Mouse (Mus musculus): ENCODE data around the gene Anks1b. TPM values are rescaled to one million over a fixed set of nuclear protein-coding genes. Genes with fewer than 3 reads are reported as not detected.

The Anks1b gene
- polyA plus RNA-seq, 1 experiment from 2014 or later: 0.46 TPM

DNA sequence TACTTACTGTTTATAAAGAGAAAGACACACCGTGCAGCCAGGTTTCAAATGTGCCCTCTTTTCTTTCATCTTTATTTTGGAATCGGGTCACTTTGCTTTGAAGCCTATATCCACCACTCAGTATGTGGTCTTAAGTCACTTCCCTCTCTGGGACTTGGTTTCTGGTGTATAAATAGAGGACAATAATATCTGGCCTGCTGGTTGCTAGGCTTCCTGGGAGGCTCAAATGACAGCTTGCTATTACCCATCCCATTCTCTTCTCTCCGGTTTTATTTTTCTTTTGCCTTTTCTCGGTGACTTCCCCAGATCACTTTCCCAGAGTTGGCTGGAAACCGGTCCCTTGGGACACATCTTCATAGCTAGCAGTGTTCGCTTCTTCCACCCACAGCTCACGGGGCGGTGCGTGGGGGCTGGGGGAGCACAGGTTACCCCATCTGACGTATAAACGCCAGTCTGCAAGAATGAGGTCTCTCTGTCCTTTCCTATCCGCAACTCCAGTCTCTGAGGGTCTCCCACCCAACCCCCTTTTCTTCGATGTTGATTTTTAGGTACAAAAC, 815.5 kb downstream of the Anks1b start:
- 84% methylated on average over 13 of the region's 13 CpGs for WGBS

GRCm38 (mm10) chr10:90689854-90690513, 816.7 kb downstream of the Anks1b start:
- no peak overlapping the region for H3K27ac ChIP-seq
- DNase-seq (ENCODE audit: low spot score): peak; percentile 76
- H3K4me3 ChIP-seq: no peak overlapping the region
- H3K9me3 ChIP-seq (replicated peaks): no peaks in the 10 kb centered on the region
- no peaks in the 10 kb centered on the region for H3K27me3 ChIP-seq (ENCODE audit: low read depth, poor library complexity, severe bottlenecking)
- peaks cover 3% of the 10 kb centered on the region for H3K4me1 ChIP-seq
- 60% methylated on average over 11 of the region's 11 CpGs for WGBS
- H3K36me3 ChIP-seq: no peaks in the 10 kb centered on the region

More for the DNA sequence above, 815.5 kb downstream of the Anks1b start:
- DNase-seq (ENCODE audit: low spot score): no peak
- no peak overlapping the region for H3K4me3 ChIP-seq
- H3K27ac ChIP-seq: no peak overlapping the region
- H3K4me1 ChIP-seq: peaks cover 16% of the 10 kb centered on the region
- no peaks in the 10 kb centered on the region for H3K9me3 ChIP-seq (replicated peaks)
- H3K36me3 ChIP-seq: no peaks in the 10 kb centered on the region
- H3K27me3 ChIP-seq (ENCODE audit: low read depth, poor library complexity, severe bottlenecking): no peaks in the 10 kb centered on the region

DNA sequence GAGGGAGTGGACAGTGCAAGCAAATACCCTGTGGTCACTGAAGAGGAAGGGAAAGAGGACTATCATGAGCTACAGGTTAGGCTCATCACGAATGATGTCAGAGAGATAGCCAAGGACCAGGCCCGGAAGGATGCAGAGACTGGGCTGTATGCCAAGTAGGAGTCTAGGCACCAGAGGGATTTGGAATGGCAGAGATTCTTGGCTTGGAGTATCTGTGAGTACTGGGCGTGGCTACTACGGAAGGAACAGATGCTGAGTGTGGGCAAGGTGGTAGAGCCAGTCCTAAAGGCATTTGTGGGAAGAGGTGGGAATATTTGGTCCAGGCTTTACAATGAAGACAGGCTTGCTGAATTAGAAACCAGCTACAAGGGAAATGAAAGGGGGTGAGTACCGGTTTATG, 823.4 kb downstream of the Anks1b start:
- no peak for DNase-seq (ENCODE audit: low spot score)
- no peak overlapping the region for H3K27ac ChIP-seq
- no peaks in the 10 kb centered on the region for H3K36me3 ChIP-seq
- no peaks in the 10 kb centered on the region for H3K4me1 ChIP-seq
- H3K27me3 ChIP-seq (ENCODE audit: low read depth, poor library complexity, severe bottlenecking): no peaks in the 10 kb centered on the region
- 85% methylated on average over 5 of the region's 5 CpGs for WGBS
- no peak overlapping the region for H3K4me3 ChIP-seq
- no peaks in the 10 kb centered on the region for H3K9me3 ChIP-seq (replicated peaks)

- Histone ChIP-seq H3K4me3 (no peak overlapping the region), H3K4me1 (no peaks in the 10 kb centered on the region), H3K9me3 (replicated peaks) (no peaks in the 10 kb centered on the region), H3K27ac (no peak overlapping the region), H3K36me3 (no peaks in the 10 kb centered on the region), H3K27me3 (ENCODE audit: low read depth, poor library complexity, severe bottlenecking) (no peaks in the 10 kb centered on the region)
- DNase-seq (ENCODE audit: low spot score): no peak
- 69% methylated on average over 8 of the region's 8 CpGs for WGBS
Observed at GRCm38 (mm10) chr10:90697413-90697812, 824.1 kb downstream of the Anks1b start.

DNA sequence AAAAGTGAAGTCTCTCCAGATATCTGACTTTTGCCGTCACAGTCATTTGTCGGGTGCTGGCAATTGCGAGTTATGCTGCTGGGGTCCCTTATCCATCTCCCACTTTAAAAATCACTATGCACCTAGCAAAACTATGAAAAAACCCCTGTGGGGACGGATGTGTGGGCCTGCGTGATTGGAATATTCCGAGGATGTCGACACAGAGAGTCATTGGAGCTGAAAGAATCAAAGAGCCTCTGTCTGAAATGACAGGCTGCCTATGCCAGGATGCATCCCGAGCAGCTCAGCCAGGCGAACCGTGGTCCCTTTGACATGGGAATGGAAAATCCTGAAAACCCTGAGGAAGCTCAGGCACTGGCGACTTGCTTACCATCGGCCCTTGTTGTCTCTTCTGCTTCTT, 825.9 kb downstream of the Anks1b start:
- Histone ChIP-seq H3K36me3 (no peaks in the 10 kb centered on the region), H3K27me3 (ENCODE audit: low read depth, poor library complexity, severe bottlenecking) (no peaks in the 10 kb centered on the region), H3K4me1 (no peaks in the 10 kb centered on the region), H3K27ac (no peak overlapping the region), H3K4me3 (no peak overlapping the region), H3K9me3 (replicated peaks) (no peaks in the 10 kb centered on the region)
- WGBS: 90% methylated on average over 12 of the region's 12 CpGs
- no peak for DNase-seq (ENCODE audit: low spot score)

GRCm38 (mm10) chr10:90704602-90705001, 831.3 kb downstream of the Anks1b start:
- H3K27me3 ChIP-seq (ENCODE audit: low read depth, poor library complexity, severe bottlenecking): no peaks in the 10 kb centered on the region
- 96% methylated on average over 10 of the region's 10 CpGs for whole genome bisulfite sequencing
- H3K36me3 ChIP-seq: no peaks in the 10 kb centered on the region
- no peak overlapping the region for H3K27ac ChIP-seq
- no peaks in the 10 kb centered on the region for H3K4me1 ChIP-seq
- H3K4me3 ChIP-seq: no peak overlapping the region
- DNase-seq (ENCODE audit: low spot score): no peak
- H3K9me3 ChIP-seq (replicated peaks): no peaks in the 10 kb centered on the region

GRCm38 (mm10) chr10:90708822-90709601, 835.7 kb downstream of the Anks1b start:
- no peak overlapping the region for H3K4me3 ChIP-seq
- WGBS: 81% methylated on average over 11 of the region's 11 CpGs
- no peaks in the 10 kb centered on the region for H3K4me1 ChIP-seq
- DNase-seq (ENCODE audit: low spot score): no peak
- no peaks in the 10 kb centered on the region for H3K36me3 ChIP-seq
- no peak overlapping the region for H3K27ac ChIP-seq
- H3K27me3 ChIP-seq (ENCODE audit: low read depth, poor library complexity, severe bottlenecking): no peaks in the 10 kb centered on the region
- no peaks in the 10 kb centered on the region for H3K9me3 ChIP-seq (replicated peaks)

DNA sequence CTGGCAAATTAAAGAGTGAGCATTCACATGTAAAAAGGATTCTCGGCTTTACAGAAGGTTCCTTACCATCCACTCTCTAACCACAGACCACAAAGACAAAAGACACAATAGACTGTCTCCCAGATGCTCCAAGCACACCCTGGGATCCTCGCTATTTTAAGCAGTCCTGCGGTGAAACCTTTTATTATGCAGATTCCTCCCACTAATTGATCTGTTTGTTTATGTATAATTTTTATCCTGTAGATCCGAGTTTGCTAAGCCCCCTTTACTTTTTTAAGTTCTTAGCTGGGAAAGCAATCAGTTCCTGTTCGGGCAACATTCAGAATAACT, 836.3 kb downstream of the Anks1b start:
- no peaks in the 10 kb centered on the region for H3K27me3 ChIP-seq (ENCODE audit: low read depth, poor library complexity, severe bottlenecking)
- no peak overlapping the region for H3K4me3 ChIP-seq
- no peaks in the 10 kb centered on the region for H3K36me3 ChIP-seq
- no peak for DNase-seq (ENCODE audit: low spot score)
- H3K9me3 ChIP-seq (replicated peaks): no peaks in the 10 kb centered on the region
- 37% methylated on average over 5 of the region's 5 CpGs for WGBS
- no peaks in the 10 kb centered on the region for H3K4me1 ChIP-seq
- no peak overlapping the region for H3K27ac ChIP-seq

- Histone ChIP-seq H3K4me1 (peaks cover 12% of the 10 kb centered on the region), H3K27me3 (ENCODE audit: low read depth, poor library complexity, severe bottlenecking) (no peaks in the 10 kb centered on the region), H3K9me3 (replicated peaks) (no peaks in the 10 kb centered on the region), H3K4me3 (peak overlapping the region; percentile 28), H3K36me3 (no peaks in the 10 kb centered on the region), H3K27ac (peak overlapping the region; percentile 53)
- DNase-seq (ENCODE audit: low spot score): peak; percentile 52
- WGBS: 33% methylated on average over 11 of the region's 11 CpGs
Observed at GRCm38 (mm10) chr10:90717961-90718360, 844.7 kb downstream of the Anks1b start.

DNA sequence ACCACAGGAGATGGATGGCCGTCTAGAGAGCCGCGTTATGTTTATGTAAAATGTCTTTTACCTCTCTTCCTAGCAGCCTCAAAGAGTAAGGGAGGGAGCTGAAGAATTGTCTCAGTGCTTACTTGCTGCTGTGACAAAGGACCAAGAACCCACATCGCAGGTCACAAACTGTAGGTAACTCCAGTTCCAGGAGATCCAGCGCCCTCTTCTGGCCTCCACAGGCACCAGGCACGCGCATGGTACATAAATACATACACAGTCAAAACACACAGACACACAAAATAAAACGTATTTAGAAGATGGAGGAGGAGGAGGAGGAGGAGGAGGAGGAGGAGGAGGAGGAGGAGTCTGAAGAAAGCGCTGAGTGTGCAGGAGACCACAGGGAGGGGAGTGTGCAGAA, 845.4 kb downstream of the Anks1b start:
- H3K36me3 ChIP-seq: no peaks in the 10 kb centered on the region
- DNase-seq (ENCODE audit: low spot score): no peak
- H3K27ac ChIP-seq: no peak overlapping the region
- peaks cover 12% of the 10 kb centered on the region for H3K4me1 ChIP-seq
- WGBS: 94% methylated on average over 9 of the region's 9 CpGs
- no peak overlapping the region for H3K4me3 ChIP-seq
- H3K27me3 ChIP-seq (ENCODE audit: low read depth, poor library complexity, severe bottlenecking): no peaks in the 10 kb centered on the region
- H3K9me3 ChIP-seq (replicated peaks): no peaks in the 10 kb centered on the region

DNA sequence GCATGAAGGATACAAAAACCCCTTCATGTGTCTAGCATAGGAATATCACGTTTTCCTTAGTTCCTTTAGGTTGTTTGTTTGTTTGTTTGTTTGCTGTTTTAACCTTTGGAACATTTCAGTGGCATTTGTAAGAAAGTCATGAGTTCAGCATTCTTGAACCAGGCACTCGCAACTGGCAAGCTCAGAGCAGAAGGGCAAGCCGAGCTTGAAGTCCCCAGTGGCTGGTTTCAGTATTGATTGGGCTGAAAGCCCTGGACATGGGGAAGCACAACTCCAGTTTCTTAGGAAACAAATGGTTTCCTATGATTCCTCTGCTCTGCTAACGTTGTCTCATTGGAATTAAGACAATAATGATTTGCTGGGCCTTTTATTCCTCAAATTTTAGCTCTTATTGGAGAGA, 846.7 kb downstream of the Anks1b start:
- Histone ChIP-seq H3K9me3 (replicated peaks) (no peaks in the 10 kb centered on the region), H3K4me3 (no peak overlapping the region), H3K4me1 (peaks cover 12% of the 10 kb centered on the region), H3K27me3 (ENCODE audit: low read depth, poor library complexity, severe bottlenecking) (no peaks in the 10 kb centered on the region), H3K27ac (no peak overlapping the region), H3K36me3 (no peaks in the 10 kb centered on the region)
- DNase-seq (ENCODE audit: low spot score): no peak
- 56% methylated on average over 4 of the region's 4 CpGs for WGBS

DNA sequence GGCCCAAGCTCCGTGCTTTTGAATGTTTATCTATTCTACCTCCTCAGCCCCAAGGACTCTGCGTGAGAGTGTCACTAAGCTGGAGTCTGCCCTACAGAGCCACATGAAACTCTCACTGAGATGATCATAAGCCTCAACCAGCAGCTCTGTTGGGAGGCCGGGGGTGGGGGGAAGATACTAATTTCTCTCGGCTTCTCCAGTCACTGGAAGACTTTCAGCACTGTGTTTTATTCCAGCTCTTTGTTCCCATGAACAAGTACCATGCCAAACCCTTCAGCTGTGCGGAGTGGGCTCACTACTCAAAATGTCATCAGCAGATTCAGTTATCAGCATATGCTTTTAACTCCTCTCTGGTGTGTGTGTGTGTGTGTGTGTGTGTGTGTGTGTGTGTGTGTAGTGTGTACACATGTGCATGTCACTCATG, 849.8 kb downstream of the Anks1b start:
- Histone ChIP-seq H3K9me3 (replicated peaks) (no peaks in the 10 kb centered on the region), H3K27me3 (ENCODE audit: low read depth, poor library complexity, severe bottlenecking) (peaks cover 11% of the 10 kb centered on the region), H3K4me1 (peaks cover 7% of the 10 kb centered on the region), H3K27ac (no peak overlapping the region), H3K36me3 (no peaks in the 10 kb centered on the region), H3K4me3 (no peak overlapping the region)
- no peak for DNase-seq (ENCODE audit: low spot score)
- 85% methylated on average over 5 of the region's 5 CpGs for WGBS

DNA sequence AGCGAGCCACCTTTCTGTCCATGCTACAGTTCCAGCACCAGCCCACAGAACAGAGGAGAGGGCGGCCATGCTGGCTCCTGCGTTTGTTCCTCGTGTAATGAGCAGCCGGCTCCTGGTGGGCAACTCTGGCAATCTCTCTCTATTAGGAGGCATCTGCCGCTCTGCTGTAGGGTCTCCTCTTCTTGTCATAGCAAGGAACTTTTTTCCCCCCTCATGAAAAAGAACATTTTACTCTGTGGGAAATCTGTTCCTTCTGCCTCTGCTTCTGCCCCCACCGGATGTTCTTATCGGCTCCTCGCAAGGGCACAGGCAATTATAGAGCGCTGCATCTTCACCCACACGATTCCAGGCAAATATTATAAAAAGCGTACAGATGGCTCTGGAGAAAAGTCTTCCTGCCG, 850.6 kb downstream of the Anks1b start:
- no peak overlapping the region for H3K4me3 ChIP-seq
- peaks cover 10% of the 10 kb centered on the region for H3K4me1 ChIP-seq
- WGBS: 91% methylated on average over 13 of the region's 13 CpGs
- no peaks in the 10 kb centered on the region for H3K9me3 ChIP-seq (replicated peaks)
- no peak for DNase-seq (ENCODE audit: low spot score)
- no peaks in the 10 kb centered on the region for H3K36me3 ChIP-seq
- H3K27ac ChIP-seq: no peak overlapping the region
- peaks cover 13% of the 10 kb centered on the region for H3K27me3 ChIP-seq (ENCODE audit: low read depth, poor library complexity, severe bottlenecking)

All from limb, embryonic 10.5 days (tissue).